Mouse (Mus musculus) fat pad, adult 2 months (tissue): ENCODE measurements around the gene Gm21060.
"Not testable (repeated sequence)": the region's sequence is repeated elsewhere in the genome, so short reads cannot be mapped to it uniquely, and the experiment has no call there.

Experiments used
- DNase-seq: peaks from one replicate; pipeline ENCODE4 v3.0.0-alpha.2; 2011; ENCODE audit warnings: low read depth, low spot score; ENCODE audit errors: extremely low read depth

Gm21060 gene

DNA sequence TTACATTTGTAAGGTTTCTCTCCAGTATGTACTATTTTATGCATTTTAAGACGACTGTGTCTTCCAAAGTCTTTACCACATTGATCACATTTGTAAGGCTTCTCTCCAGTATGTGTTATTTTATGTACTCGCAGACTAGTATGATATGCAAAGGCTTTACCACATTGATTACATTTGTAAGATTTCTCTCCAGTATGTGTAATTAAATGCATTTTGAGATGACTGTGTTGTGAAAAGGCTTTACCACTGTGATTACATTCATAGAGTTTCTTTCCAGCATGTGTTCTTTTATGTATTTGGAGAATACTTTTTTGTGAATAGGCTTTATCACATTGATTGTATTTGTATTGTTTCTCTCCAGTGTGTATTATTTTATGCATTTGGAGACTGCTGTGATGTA, at the start of gene Gm21060:
TSS of gene Gm21060 (minus strand) at position 101 of the 400 bp plus-strand sequence.
- DNase-seq, result no peak

DNA sequence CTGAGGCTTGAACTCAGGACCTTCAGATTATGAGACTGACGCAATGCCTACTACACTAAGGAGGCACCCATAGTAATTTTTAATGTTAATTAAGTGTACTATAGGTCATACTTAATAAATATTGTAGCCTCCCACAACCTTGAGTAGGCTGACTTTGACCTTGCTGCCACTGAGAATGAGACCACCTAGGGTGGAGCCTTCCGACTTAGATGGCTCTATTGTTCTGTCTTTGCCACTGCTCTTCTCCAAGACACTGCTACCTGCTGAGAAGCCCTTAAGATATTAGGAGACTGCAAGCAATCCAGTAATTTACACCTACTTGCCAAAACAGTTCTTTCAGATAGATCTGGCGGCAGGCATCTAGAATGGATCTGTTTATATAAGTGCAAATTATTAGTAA, 24.0 kb upstream of the Gm21060 start:
- DNase-seq, result not testable (repeated sequence)

DNA sequence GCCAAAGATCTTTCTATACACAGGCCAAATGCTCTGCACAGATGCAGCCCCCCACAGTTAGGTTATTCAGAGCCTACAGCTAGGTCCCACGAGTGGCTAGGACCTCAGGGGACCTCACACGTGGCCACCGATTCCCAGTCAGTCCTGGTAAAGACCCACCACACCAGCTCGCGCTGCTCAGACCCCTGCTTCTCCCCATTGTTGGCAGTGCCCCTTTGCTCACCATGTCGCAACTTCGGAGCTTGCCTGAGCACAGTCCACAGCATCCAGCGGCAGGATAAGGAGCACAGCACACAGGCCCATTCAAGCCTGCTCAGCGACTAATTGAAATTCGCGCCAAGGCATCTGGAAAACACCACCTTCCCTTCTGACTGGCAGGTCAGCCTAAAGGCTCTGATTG, 16.3 kb upstream of the Gm21060 start:
- DNase-seq, result not testable (repeated sequence)

GRCm38 (mm10) chr19:61312400-61312799, 15.5 kb upstream of the Gm21060 start:
- not testable (repeated sequence) for DNase-seq

DNA sequence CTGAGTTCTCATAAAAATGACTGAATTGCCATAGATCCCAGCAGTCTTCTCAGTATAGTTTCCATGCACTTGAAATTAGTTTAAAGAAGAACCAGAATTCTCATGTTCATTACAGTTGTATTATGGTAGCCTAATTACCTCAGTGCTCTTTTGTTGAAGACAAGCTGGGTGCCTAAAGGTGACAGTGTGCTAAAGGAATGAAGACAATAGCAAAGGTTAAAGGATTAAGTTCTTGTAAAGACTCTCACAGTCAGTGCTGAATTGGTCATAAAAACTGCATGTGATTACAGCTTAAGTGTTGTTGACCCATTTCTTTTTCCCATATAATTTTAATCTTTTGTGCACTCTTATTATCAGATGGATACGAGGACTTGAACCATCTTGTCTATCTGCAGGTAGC, 11.2 kb upstream of the Gm21060 start:
- DNase-seq, result not testable (repeated sequence)

- not testable (repeated sequence) for DNase-seq
Observed at GRCm38 (mm10) chr19:61285033-61285432, 11.8 kb downstream of the Gm21060 start.

- no peak for DNase-seq
Observed at GRCm38 (mm10) chr19:61283581-61283980, 13.3 kb downstream of the Gm21060 start.

- DNase-seq, result no peak
Observed at GRCm38 (mm10) chr19:61275446-61275845, 21.4 kb downstream of the Gm21060 start.

DNA sequence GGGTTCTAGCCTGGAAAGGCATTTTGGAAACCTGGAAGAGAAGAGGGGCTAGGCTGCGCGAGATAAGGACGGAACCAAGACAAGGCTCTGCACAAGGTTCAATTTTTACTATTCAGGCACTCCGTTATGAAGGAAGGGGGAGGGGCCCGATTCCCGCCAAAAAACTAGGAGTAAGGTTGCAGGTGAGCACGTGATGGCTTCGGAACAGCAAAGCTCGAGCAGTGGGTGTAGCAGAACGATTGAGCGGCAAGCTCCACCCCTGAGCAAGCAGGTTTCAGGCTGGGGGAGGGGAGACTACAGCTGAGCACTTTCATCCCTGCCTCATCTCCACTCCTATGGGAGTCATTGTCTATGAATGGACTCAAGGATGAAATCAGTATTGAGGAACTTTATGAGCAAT, 27.7 kb downstream of the Gm21060 start:
- not testable (repeated sequence) for DNase-seq

- no peak for DNase-seq
Observed at GRCm38 (mm10) chr19:61267141-61267540, 29.7 kb downstream of the Gm21060 start.

GRCm38 (mm10) chr19:61266651-61267050, 30.2 kb downstream of the Gm21060 start:
- DNase-seq, result no peak

- DNase-seq, result no peak
Observed at GRCm38 (mm10) chr19:61266246-61266615, 30.6 kb downstream of the Gm21060 start.

DNA sequence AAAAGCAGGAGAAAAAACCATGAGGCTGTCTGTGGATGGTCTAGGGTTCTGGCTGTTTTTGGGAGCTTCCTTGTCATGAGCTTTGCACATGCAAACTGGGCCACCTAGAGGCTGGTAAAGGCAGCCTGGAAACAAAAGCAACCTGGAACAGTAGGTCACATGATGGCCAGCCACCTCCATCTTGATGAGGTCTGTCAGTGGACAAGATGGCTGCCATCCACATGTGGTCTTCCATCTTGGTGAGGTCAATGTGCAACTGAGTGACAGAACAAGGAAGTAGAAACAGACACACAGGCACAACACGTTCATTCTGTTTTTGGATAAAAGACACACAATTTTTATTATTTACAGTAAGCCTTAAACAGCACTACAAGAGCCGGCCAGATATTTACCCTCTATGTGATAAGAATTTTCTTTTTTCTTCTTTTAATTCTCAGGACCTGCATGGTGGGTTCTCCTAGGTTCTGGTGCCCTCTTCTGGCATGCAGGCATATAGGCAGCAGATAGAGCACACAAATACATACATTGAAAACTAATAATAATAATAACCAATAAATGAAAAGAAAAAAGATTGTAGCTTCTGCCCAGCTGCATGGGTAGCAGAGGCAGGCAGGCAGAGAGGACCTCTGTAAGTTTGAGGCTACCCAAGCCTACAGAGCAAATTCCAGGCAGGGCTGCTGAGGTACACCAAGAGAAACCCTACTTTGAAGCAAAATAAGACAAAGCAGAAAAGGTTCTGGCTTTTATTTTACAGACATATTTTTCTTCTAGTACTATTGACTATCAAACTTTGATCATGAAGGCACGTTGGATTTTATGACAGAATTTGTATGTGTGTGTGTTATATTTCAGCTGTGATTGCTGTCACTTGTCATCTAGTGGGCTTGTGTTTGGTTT, 31.3 kb downstream of the Gm21060 start:
- DNase-seq, result peak; percentile 80

GRCm38 (mm10) chr19:61264933-61265332, 31.9 kb downstream of the Gm21060 start:
- no peak for DNase-seq

DNA sequence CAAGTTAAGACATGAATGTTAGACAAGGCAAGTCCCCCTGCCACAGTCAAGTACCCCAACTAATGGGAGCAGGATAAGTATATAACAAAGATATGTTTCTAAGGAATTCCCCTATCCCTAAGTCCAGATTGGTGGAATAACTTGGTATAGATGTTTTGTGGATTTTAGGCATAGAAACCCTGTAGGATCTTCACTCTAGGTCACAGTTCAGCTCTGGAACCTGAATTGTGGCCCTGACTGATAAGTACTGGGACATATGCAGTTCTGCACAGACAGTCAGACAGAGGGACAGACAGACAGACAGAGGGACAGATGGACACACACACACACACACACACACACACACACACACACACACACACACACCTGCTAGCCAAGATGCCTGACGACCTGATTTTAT, 32.6 kb downstream of the Gm21060 start:
- DNase-seq, result peak; percentile 28

GRCm38 (mm10) chr19:61261241-61261640, 35.6 kb downstream of the Gm21060 start:
- DNase-seq, result no peak

GRCm38 (mm10) chr19:61257733-61258132, 39.1 kb downstream of the Gm21060 start:
- no peak for DNase-seq

DNA sequence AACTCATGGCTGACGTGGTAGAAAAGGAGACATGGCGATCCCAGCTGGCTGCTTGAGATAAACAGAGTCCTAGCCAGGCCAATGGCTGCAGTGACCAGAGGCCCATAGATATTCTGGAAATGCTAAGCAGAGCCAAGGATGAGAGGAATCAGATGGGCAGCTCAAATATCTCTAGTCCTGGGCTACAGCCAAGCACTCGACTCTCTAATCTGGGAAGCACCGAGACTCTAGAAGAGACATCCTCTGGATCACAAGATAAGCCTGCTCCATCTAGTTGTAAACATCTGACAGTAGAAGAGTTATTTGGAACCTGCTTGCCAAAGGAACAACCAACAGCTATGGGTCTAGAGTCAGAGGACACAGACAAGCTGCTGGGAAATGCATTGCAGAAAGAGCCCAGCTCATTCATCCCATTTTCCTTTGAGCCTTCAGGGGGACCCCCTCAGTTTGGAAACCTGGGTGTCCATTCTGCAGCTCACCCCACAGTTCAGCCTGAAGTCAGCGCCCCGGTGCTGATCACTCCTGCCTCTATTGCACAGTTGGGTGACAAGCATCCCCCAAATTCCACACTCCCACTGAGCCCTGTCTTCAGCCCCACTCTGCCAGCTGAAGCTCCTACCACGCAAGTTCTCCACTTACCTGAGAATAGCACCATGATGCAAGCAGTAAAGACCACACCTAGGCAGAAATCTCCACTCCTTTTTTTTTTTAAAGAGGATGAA, 40.5 kb downstream of the Gm21060 start:
- no peak for DNase-seq

DNA sequence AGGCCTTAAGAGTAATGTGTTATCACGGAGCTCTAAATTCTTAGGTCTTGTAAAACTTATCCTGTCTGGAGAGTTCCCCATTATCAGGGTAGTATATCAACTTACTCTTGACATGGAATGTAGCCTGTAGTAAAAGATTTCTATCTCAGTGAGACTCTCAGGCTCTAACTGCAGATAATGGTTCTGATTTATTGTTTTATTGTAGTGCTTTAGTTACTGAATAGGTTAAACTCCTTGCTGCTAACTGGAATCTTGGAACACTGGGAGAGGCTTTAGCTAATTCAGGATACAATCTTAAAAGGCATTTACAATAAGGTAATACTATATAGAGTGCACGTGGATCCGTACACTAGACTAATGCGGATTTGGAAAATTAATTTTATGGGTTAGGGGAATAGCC, 49.5 kb downstream of the Gm21060 start:
- not testable (repeated sequence) for DNase-seq
